Mouse (Mus musculus): ENCODE measurements around the gene Ano5. TPM values are rescaled to one million over a fixed set of nuclear protein-coding genes. Genes with fewer than 3 reads are reported as not detected.
A peak's percentile ranks its signal among the peaks of the same experiment; 100 is the strongest.

Ano5 gene
- polyA plus RNA-seq, 1 experiment from 2014 or later = 0.07 TPM

DNA sequence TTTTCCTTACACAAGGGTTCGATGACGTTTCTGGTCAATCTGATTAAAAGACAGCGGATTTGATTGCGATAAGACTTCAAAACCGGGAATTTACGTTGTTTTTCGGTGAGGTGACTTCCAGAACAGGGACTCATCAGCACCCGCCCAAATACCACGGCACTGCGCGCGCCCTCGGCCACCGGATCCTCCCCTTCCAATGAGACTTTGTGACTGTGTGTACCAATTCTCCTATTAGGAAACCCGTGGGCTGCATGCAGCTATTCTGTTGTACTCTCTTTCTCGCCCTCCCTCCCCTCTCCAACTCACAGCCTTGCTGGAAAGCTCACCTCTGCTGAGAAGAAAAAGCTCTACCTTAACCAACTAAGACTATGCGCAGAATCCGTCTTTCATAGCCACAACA is 111.4 kb downstream of the Ano5 start:
- Histone ChIP-seq H3K36me3 (replicated peaks) (no peaks in the 10 kb centered on the region), H3K9me3 (no peaks in the 10 kb centered on the region), H3K4me1 (peaks cover 27% of the 10 kb centered on the region), H3K4me3 (peak overlapping the region; percentile 29), H3K27ac (peak overlapping the region; percentile 20; the same call in 1 of the 2 replicates), H3K27me3 (ENCODE audit: poor library complexity, severe bottlenecking) (peaks cover 76% of the 10 kb centered on the region)
- WGBS = under 1% methylated on average over 18 of the region's 18 CpGs
- DNase-seq (ENCODE audit: extremely low spot score, low spot score) = no peak

DNA sequence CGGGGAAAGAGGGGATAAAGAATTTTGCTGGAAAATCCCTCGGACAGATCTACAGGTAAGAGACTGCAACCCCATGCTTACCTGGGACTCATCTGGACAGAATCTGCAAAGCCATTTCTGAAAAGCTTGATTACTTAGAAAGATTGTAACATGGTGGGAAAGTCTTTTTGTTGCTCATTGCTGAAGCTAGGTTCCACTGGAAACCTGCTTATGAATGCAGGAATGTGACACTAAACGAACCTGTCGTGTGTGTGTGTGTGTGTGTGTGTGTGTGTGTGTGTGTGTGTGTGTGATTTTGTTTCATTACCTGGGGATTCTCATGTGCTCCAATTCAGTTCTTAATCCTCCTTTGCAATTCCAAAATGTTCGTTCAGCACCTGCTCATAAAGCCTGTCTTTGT is 111.8 kb downstream of the Ano5 start:
- peaks cover 81% of the 10 kb centered on the region for H3K27me3 ChIP-seq (ENCODE audit: poor library complexity, severe bottlenecking)
- H3K9me3 ChIP-seq = no peaks in the 10 kb centered on the region
- no peak for DNase-seq (ENCODE audit: extremely low spot score, low spot score)
- H3K4me3 ChIP-seq = peak overlapping the region; percentile 29; the same call in 1 of the 2 replicates
- H3K4me1 ChIP-seq = peaks cover 32% of the 10 kb centered on the region
- no peaks in the 10 kb centered on the region for H3K36me3 ChIP-seq (replicated peaks)
- WGBS = 2% methylated on average over 5 of the region's 5 CpGs
- no peak overlapping the region; the same call in 1 of the 2 replicates for H3K27ac ChIP-seq

DNA sequence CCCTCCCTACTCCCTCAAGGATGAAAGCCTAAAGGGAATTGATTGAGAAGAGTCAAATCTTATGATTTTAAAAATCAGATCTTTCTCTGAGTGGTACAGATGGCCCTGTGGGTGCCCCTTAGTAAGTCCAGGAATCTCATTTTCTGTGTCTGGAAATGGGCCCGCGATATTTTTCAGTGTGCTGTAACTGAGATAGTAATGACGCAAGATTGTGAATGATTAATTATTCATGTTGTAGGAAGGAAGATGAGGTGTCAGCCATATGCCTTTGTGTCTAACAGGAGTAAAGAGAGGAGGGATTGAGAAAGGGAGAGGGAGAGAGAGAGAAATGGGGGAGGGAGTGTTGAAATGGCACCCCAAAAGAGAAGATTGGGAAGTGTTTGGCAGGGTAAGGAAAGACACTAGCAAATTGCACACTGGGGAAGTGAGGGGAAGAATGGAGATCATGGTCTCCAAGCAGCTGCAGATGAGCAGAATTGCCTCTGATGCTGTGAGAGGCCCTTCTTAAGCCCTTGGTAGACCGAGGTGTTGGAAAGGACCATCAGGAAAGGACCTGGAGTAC is 113.6 kb downstream of the Ano5 start:
- 2% methylated on average over 4 of the region's 4 CpGs for WGBS

DNA sequence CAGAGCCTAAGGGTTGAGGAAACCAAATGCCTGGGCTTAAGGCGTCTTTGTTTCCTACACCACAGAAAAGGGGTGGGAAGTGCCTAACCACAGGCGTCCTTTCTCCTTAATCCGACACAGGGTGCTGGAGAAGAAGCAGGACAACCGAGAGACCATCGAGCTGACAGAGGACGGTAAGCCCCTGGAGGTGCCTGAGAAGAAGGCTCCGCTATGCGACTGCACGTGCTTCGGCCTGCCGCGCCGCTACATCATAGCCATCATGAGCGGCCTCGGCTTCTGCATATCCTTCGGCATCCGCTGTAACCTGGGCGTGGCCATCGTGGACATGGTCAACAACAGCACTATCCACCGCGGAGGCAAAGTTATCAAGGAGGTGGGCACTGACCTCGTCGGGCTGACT is 114.3 kb downstream of the Ano5 start:
- Histone ChIP-seq H3K4me3 (peak overlapping the region; percentile 32), H3K4me1 (peaks cover 38% of the 10 kb centered on the region), H3K27ac (peak overlapping the region; percentile 51; the same call in 1 of the 2 replicates), H3K27me3 (ENCODE audit: poor library complexity, severe bottlenecking) (peaks cover 100% of the 10 kb centered on the region), H3K36me3 (replicated peaks) (no peaks in the 10 kb centered on the region), H3K9me3 (no peaks in the 10 kb centered on the region)
- WGBS = under 1% methylated on average over 23 of the region's 23 CpGs
- peak; percentile 39 for DNase-seq (ENCODE audit: extremely low spot score, low spot score)

More for the DNA sequence above, 113.6 kb downstream of the Ano5 start:
- no peak for DNase-seq (ENCODE audit: extremely low spot score, low spot score)
- H3K27me3 ChIP-seq (ENCODE audit: poor library complexity, severe bottlenecking) = peaks cover 99% of the 10 kb centered on the region
- H3K27ac ChIP-seq = peak overlapping the region; percentile 51; the same call in 1 of the 2 replicates
- H3K9me3 ChIP-seq = no peaks in the 10 kb centered on the region
- no peaks in the 10 kb centered on the region for H3K36me3 ChIP-seq (replicated peaks)
- H3K4me1 ChIP-seq = peaks cover 38% of the 10 kb centered on the region
- peak overlapping the region; percentile 32; the same call in 1 of the 2 replicates for H3K4me3 ChIP-seq

DNA sequence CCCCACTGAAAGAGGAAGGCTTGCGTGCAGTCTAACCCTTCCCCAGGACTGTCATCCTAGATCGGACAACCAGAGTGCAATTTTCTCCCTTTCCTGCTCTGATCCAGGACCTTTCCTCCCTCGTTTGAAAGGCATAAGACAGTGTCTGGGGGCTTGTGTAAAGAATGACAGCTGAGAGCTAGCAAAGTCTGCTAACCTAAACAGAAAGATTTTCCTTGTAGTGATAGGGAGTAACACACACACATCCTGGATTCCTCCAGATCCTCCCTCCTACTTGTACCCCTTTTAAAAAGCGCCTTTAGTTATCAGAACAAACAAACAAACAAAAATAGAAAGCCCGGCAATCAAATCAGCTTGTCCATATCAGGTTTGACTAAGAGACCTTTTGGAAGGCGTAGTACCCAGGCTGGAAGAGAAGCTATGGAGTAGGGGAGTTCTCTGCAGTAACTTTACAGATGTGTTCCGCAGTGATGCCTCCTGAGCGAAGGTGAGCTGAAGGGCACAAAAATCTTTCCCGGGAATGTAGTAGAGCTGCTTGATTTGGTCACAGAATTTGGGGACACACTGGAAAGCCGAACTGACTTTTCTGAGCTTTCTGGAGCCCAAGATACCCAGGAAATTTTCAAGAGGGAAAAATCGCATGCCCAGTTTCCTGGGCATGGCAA is 114.9 kb downstream of the Ano5 start:
- Histone ChIP-seq H3K4me3 (peak overlapping the region; percentile 32; the same call in 1 of the 2 replicates), H3K27ac (peak overlapping the region; percentile 51; the same call in 1 of the 2 replicates), H3K9me3 (no peaks in the 10 kb centered on the region), H3K36me3 (replicated peaks) (no peaks in the 10 kb centered on the region), H3K27me3 (ENCODE audit: poor library complexity, severe bottlenecking) (peaks cover 100% of the 10 kb centered on the region), H3K4me1 (peaks cover 38% of the 10 kb centered on the region)
- DNase-seq (ENCODE audit: extremely low spot score, low spot score) = peak; percentile 21
- 1% methylated on average over 11 of the region's 11 CpGs for WGBS

DNA sequence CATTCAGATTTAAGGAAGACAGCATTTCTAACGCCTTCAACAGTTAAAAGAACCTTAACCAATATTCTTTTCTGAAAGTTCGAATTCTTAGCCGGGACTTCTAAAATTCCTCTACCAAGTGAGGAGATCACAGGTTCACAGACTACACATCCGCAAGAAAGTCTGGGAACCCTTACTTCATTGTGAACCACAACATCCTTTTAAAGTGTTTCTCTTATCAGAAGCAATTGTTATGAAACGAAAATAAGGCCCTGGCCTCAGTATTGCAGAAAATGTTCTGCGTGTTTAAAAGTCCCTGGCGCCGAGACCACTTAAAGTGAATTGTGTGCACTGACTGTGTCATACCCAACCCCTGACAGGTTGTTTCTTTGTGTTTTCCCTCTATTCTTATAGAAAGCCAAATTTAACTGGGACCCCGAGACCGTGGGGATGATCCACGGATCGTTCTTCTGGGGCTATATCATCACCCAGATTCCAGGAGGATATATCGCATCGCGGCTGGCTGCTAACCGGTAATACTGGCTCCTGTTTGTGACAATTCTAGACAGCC is 115.7 kb downstream of the Ano5 start:
- H3K36me3 ChIP-seq (replicated peaks) = no peaks in the 10 kb centered on the region
- H3K27me3 ChIP-seq (ENCODE audit: poor library complexity, severe bottlenecking) = peaks cover 100% of the 10 kb centered on the region
- H3K4me1 ChIP-seq = peaks cover 38% of the 10 kb centered on the region
- DNase-seq (ENCODE audit: extremely low spot score, low spot score) = peak; percentile 26
- under 1% methylated on average over 16 of the region's 16 CpGs for WGBS
- H3K27ac ChIP-seq = peak overlapping the region; percentile 36; the same call in 1 of the 2 replicates
- peak overlapping the region; percentile 46 for H3K4me3 ChIP-seq
- H3K9me3 ChIP-seq = no peaks in the 10 kb centered on the region

DNA sequence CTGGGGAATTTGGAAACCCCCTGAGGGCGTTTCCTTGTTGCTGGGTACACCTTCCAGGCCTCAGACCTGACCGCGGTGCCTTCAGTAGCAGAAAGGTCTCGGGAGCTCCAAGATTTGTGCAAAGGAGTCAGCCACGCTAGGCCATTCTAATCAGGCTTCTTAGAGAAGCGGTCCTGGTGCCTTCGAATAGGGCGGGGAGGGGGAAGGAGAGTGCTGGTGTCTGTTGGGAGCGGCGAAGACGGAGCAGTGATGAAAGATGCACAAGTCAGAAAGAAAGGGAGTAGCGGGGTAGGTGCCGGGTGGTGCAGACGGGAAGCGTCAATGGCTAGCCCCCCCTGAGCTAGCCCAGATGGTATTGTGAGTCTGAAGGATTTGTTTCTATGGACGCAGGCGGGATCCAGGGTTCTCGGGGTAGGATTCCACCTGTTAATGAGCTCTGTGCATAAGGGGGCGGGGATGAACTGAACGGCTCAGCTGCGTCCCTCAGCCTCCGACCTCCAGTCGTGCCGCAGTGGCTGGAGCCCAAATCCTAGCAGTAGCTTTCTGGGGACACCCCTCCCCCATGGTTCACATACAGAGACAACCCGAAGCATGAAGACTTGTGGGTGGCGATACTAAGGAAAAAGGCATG is 116.3 kb downstream of the Ano5 start:
- WGBS = under 1% methylated on average over 26 of the region's 26 CpGs
- Histone ChIP-seq H3K4me1 (peaks cover 33% of the 10 kb centered on the region), H3K36me3 (replicated peaks) (no peaks in the 10 kb centered on the region), H3K27me3 (ENCODE audit: poor library complexity, severe bottlenecking) (peaks cover 100% of the 10 kb centered on the region), H3K4me3 (peak overlapping the region; percentile 46), H3K27ac (peak overlapping the region; percentile 36; the same call in 1 of the 2 replicates), H3K9me3 (no peaks in the 10 kb centered on the region)
- peak; percentile 60 for DNase-seq (ENCODE audit: extremely low spot score, low spot score)

DNA sequence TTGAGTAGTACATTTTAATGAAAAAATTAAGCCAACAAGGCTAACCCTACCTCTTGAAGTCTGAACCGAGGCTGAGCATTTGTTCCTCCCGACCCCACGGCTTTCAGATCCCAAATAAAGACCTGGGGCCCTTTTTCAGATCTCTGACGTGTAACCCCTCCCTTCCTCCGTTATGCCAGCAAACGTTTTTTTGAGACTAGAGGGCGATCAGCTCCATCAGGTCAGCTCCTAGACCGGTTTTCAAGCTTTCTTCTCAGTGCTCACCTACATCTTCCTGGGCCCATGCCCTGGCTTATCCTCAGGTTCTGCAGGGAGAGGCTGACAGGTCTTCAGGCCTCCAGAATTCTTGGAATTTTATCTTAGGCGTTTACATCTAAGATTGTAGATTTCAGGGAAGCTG is 116.8 kb downstream of the Ano5 start:
- no peaks in the 10 kb centered on the region for H3K9me3 ChIP-seq
- H3K36me3 ChIP-seq (replicated peaks) = no peaks in the 10 kb centered on the region
- DNase-seq (ENCODE audit: extremely low spot score, low spot score) = peak; percentile 19
- H3K27ac ChIP-seq = no peak overlapping the region
- peaks cover 100% of the 10 kb centered on the region for H3K27me3 ChIP-seq (ENCODE audit: poor library complexity, severe bottlenecking)
- peak overlapping the region; percentile 46 for H3K4me3 ChIP-seq
- WGBS = under 1% methylated on average over 9 of the region's 9 CpGs
- H3K4me1 ChIP-seq = peaks cover 37% of the 10 kb centered on the region

DNA sequence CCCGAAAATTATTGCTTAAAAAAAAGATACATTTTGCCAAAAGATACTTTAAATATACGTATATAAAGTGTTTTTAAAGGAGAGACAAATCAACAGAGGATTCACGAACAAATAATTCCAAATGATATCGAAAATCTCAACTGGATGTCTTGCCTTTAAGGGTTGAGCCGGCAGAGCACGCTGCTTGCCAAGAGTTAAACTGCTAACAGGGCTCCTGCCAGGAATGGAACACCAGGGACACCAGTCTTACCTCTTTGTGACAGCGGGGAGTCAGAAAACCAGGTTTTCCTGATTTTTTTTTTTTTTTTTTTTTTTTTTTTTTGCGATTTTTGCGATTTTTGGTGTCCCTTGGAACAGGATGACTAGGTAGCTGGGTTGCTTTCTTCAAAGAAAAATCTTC is 117.5 kb downstream of the Ano5 start:
- no peak overlapping the region for H3K27ac ChIP-seq
- peaks cover 100% of the 10 kb centered on the region for H3K27me3 ChIP-seq (ENCODE audit: poor library complexity, severe bottlenecking)
- 2% methylated on average over 9 of the region's 9 CpGs for WGBS
- DNase-seq (ENCODE audit: extremely low spot score, low spot score) = no peak
- no peaks in the 10 kb centered on the region for H3K36me3 ChIP-seq (replicated peaks)
- no peak overlapping the region for H3K4me3 ChIP-seq
- peaks cover 44% of the 10 kb centered on the region for H3K4me1 ChIP-seq
- no peaks in the 10 kb centered on the region for H3K9me3 ChIP-seq

DNA sequence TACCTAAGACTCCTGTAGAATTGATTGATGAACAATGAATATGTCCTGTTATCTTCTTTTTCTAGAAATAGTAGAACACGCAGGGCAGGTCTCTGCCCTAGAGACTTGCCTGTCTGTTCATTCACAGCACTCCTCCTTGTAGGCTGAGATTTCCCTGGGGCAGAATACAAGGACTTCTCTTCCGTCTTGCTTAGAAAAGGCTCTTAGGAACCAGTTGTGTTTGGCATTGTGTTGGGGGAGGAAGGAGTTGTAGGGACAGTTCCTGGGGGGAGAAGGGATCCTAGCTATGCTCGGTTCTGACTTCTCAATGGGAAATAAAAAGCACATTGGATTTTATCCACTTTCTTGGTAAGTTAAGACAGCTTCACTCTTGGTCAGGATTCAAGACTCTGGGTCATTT is 118.4 kb downstream of the Ano5 start:
- Histone ChIP-seq H3K27me3 (ENCODE audit: poor library complexity, severe bottlenecking) (peaks cover 96% of the 10 kb centered on the region), H3K9me3 (no peaks in the 10 kb centered on the region), H3K27ac (no peak overlapping the region), H3K36me3 (replicated peaks) (no peaks in the 10 kb centered on the region), H3K4me1 (peaks cover 45% of the 10 kb centered on the region), H3K4me3 (no peak overlapping the region)
- DNase-seq (ENCODE audit: extremely low spot score, low spot score) = no peak
- WGBS = 1% methylated on average over 3 of the region's 3 CpGs

DNA sequence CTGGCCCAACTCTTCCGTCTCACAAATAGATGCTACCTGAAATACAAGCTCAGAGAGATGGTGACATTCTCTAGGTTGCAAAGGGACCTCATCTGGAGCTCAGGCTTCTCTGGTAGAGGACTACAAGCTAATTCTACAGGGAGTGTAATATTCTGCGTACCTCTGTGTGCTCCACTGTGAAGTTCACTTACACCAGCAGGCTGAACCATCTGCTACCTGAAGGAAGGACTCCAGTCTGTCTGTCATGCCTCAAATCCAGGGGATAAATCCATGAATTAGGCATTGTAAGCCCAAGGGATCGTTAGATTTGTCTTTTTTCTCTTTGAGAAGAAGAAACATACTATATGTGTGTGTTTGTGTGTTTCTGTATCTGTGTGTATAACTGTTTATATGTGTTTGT is 120.3 kb downstream of the Ano5 start:
- H3K27ac ChIP-seq = no peak overlapping the region

DNA sequence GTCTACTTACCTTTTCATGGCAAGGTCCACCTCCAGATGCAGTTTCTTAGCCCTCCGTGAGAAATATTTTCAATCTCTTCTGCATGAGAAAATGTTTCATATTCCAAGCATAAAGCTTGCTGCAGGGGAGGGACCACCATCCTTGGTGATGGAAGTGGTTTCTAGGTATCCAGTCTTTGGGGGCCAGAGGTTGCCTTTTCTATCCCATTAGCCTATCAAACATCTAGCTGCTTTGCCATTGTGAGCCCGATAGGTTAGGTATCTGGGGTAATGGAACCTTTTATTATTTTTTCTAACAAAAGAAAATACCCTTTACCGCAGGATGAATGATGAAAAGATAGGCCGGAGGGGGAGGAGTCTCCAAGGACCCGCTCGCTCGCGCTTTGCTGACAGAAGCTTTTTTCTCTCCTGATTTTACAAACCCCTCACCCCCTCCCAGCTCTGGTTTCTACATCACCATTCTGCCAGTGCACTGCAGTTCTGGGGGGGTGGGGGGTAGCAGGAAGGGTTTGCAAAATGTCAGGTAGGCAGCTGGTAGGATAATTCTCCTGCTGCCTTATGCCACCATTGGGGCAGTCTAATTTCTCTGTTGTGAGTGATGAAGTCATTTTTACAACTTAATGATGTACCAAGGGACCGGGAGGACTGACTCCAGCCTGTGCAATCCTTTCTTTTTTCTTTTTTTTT is 121.9 kb downstream of the Ano5 start:
- WGBS = 5% methylated on average over 9 of the region's 9 CpGs
- H3K27ac ChIP-seq = no peak overlapping the region
- H3K9me3 ChIP-seq = no peaks in the 10 kb centered on the region
- H3K4me3 ChIP-seq = peak overlapping the region; percentile 33
- H3K27me3 ChIP-seq (ENCODE audit: poor library complexity, severe bottlenecking) = peaks cover 65% of the 10 kb centered on the region
- H3K4me1 ChIP-seq = peaks cover 18% of the 10 kb centered on the region
- H3K36me3 ChIP-seq (replicated peaks) = no peaks in the 10 kb centered on the region
- DNase-seq (ENCODE audit: extremely low spot score, low spot score) = no peak

More for the DNA sequence above, 120.3 kb downstream of the Ano5 start:
- no peaks in the 10 kb centered on the region for H3K9me3 ChIP-seq
- H3K27me3 ChIP-seq (ENCODE audit: poor library complexity, severe bottlenecking) = peaks cover 80% of the 10 kb centered on the region
- peaks cover 31% of the 10 kb centered on the region for H3K4me1 ChIP-seq
- no peaks in the 10 kb centered on the region for H3K36me3 ChIP-seq (replicated peaks)
- no peak overlapping the region for H3K4me3 ChIP-seq
- WGBS = 65% methylated on average over 3 of the region's 3 CpGs
- no peak for DNase-seq (ENCODE audit: extremely low spot score, low spot score)

Measured in forebrain, embryonic 10.5 days (tissue).